Mouse (Mus musculus) granulocyte monocyte progenitor cell, adult 5-6 weeks (primary cell): Measurements from ENCODE around the gene Mcm8. TPM values are rescaled to one million over a fixed set of nuclear protein-coding genes. Genes with fewer than 3 reads are reported as not detected.

Experiments used
- ATAC-seq: replicated peaks from 2 replicates; pipeline ENCODE4 v1.8.0; 2016; ENCODE audit warnings: mild to moderate bottlenecking, moderate TSS enrichment, inconsistent platforms; ENCODE audit not compliant: poor library complexity, severe bottlenecking
- total RNA-seq, 2 experiments: library from RNA; stranded (forward) in 1 of 2; stranded (reverse) in 1 of 2; fragments of 200-712, 200-1000 nt in 1 of 2; fragments of >200 nt in 1 of 2; fragmentation: Nextera tagmentation in 1 of 2; gene quantifications; 2 replicates each; pipeline ENCODE4 v1.2.3; 2014 to 2017

Gene Mcm8
- total RNA-seq (2014; fragmentation: Nextera tagmentation) (13.5 and 14.7 TPM in 2 replicates), total RNA-seq (2017) (17.0 and 19.9 TPM in 2 replicates)

DNA sequence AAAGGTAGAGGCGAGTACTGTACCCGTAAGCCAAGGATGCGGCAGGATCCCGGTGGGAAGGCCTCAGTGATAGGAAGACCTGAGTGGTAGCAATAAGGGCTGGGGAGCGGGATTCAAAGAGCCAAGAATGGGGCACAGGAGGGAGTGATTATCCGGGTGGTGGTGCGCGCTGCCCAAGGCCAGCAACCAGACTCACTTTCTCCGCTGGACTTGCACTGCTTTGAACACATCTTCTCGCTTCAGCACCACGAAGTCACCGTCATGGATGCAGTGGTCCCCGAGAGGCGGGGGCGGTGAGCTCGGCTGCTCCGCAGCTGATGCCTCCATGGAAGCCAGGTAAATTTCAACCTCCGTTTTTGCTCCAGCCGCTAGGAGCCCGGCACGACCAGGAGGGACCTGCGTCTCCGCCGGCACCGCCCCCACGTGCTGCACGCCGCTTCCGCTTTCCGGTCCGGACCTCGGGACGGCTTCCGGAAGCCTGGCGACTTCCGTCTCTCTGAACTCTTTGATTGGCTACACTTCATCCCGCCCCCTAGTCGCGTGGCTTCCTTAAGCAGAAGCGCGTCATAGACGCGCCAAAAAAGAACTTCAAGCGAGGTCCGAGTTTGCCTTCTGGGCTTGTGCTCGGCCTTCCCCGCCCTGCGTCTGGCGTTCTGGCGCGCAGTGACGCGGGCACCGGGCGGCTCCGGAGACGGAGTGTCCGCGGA, at the start of gene Mcm8, which contains the start of gene Trmt6:
Mcm8 (plus strand) TSS at position 534 of the 707 bp plus-strand sequence.
Trmt6 (minus strand) TSS at position 448 of the 707 bp plus-strand sequence.
- peak; percentile 97 for ATAC-seq

DNA sequence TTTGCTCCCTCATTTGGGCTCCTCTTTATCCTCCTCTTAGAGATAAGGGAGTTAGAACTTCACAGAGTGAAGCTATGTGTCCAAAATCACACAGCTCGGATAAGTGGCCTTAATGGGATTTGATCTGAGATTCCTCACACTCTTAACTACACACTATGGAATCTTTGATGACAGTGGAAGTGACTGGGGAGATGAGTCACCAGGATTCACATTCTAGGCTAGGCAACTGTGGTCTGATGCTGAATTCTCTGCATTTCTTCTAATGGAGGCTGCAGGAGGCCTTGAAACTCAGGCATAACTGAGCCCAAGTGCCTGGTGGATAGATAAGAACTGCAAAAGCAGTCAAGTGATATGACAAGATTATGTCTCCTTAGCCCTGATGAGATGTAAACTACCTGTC, 45.1 kb upstream of the Mcm8 start:
- no peak for ATAC-seq

DNA sequence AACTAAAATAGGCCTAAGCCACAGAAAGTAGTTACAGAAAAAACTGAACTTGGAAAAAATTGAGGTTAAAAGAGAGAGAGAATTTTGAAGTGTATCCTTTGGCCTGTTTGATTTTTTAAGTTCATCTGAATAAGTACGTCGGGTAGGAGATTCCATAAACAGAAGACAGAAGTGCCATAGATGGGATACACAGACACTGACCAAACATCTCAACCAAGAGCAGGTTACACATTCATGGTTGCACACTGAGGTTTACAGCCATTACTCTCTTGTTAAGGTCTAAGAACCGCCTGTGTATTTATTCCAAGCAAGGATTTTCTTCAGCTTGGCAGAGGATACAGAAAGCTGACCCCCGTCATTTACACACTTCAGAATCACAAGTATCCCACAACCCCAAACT, 35.0 kb upstream of the Mcm8 start, which contains the start of gene Chgb:
Chgb (plus strand) TSS at position 301 of the 400 bp plus-strand sequence.
- no peak for ATAC-seq

DNA sequence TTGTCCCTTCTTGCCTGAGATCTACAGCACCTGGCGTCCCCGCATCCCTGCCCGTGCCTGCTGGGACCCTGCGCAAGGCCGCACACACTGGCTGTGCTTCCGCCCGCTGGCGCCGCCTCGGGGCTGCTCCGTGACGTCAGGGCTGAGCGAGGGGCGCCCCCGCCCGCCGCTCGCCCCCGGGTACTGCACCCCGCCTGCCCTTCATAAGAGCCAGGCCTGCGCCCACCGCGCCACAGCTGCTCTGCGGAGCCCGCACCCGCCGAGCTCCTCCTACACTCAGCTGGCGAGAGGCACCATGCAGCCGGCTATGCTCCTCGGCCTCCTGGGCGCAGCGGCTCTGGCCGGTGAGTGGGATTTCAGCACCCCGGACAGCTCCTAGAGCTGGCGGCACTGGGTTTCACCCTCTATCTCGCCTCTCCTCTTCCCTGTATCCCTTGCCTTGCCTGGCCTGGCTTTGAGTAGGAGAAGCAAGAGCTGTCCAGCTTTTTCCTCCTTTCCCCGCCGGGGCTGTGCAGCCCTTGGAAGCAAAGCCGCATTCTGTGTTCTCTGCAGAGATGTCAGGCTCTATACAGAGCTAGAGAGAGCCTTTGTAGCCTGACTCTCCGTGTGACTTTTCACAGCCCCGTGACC, 34.4 kb upstream of the Mcm8 start:
- peak; percentile 99 for ATAC-seq

DNA sequence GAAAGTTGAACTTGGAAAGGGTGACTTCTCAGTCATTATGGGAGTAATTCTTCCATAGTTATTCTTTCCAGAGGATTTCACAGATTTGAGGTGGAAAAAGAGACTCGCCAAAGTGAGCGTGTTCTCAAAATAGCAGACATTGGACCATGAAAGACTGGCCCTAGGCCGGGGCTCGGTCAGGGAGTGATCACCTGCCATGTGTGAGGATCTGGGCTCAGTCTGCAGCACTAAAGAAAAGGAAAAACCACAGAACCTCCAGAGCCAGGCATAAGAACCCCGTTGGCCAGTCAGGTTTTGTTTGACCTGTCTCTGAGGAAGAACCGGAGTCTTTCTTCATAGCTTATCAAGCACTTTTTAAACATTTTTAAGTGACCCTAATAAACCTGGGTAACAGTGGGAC, 31.9 kb upstream of the Mcm8 start:
- no peak for ATAC-seq

DNA sequence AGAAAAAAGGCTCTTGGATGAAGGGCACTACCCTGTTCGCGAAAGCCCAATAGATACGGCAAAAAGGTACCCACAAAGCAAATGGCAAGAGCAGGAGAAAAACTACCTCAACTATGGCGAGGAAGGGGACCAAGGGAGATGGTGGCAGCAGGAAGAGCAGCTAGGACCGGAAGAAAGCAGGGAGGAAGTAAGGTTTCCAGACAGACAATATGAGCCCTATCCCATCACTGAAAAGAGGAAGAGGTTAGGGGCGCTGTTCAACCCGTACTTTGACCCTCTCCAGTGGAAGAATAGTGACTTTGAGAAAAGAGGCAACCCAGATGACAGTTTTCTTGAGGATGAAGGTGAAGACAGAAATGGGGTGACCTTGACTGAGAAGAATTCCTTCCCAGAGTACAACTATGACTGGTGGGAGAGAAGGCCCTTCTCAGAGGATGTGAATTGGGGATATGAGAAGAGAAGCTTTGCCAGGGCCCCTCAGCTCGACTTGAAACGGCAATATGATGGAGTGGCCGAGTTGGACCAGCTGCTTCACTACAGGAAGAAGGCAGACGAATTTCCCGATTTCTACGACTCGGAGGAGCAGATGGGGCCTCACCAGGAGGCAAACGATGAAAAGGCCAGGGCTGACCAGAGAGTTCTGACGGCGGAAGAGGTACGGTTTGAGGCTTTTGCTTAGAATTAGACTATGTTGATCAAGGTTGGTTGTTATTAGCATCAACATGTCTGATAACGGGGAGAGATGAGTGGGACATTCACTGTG, 22.3 kb upstream of the Mcm8 start:
- ATAC-seq, result peak; percentile 58

DNA sequence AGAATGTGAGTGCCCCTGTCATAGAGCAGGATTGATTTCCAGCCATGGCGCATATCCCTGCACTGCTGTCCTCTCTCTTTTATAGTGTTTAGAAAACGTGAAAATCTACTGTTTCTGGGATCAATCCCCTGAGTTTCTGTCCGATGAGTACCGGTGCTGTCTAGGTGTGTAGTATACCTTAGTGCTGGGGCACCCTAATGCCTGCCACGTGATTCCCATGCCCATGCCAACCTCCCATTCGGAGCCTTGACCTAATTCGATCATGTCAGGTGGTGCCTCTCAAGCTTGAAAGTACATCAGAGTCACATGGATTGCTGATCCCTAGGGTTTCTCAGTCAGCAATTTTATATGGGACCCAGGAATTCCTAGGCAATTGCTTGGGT, 21.7 kb upstream of the Mcm8 start:
- ATAC-seq, result no peak

DNA sequence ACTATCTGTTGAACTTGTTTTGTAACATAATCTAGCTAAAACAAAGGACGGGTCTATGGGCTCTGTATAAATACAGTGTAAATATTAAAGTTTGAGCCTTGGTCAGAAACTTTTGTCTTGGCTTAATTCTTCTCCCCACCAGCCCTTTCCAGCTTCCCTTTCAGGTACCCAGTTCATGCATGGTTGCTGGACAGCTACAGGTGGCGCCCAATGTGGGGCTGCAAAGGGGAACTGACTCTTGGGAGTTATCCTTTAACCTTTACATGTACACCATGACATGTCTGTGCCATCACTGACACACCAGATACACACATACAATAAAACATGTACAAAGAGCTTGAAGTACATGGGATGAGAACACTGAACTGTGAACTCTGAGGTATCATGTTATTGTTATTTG, 13.0 kb upstream of the Mcm8 start:
- ATAC-seq, result no peak

DNA sequence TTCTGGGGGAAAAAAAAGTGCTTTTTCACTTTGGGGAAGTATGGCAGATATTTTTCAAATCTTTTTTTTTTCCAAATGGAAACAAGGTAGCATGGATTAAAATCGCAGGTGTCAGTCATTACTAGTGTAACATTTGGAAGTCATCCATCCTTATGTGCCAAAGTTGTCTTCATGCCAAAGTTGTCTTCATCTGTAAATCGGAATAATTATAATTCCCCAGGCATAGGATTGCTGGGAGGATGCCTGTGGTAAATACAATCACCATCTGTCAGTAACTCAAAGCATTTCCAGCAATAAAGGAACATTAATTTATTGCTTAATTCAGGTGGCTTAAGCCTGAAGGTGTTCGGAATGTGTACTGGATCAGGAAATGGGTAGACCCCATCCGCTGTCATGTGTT, 25.1 kb downstream of the Mcm8 start:
- no peak for ATAC-seq

DNA sequence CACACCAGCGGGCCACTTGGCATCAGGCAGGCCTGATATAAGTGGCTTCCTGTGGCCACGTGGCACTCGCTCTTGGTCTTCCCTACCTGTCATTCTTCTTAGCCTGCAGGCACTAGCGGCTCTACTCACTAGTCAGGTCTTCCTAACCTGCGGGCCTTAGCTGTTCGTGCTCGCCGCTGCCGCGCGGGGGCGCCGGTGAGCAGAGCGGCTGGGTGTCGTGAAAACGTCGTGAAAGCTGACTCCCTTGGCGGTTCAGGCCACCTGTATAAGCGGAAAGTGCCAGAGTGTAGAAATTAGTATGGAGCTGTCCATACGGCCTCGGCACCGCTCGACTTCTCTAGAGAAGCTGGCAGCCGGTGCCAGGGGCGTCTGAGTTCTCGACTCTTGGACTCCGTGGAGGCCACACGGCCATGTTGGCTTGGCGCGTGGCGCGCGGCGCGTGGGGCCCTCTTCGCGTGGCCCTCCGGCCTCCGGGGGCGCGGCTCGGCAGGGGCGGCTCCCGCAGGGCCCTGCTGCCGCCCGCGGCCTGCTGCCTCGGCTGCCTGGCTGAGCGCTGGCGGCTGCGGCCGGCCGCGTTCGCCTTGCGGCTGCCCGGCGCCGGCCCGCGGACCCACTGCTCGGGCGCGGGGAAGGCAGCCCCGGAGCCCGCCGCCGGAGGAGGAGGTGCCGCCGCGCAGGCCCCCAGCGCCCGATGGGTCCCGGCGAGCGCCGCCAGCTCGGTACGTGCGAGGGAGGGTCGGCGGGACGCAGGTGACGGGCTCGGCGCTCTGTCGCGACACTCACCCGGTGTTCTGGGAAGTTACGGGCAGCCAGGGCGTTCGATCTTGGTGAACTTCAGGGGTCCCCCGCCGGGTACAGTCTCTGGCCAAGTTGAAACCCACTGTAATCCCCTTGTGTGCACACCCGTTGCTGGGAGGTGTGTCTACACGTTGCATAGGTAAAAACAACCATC, 30.7 kb downstream of the Mcm8 start, which contains the start of gene Crls1:
Crls1 (plus strand) TSS at position 260 of the 952 bp plus-strand sequence.
- peak; percentile 96 for ATAC-seq

DNA sequence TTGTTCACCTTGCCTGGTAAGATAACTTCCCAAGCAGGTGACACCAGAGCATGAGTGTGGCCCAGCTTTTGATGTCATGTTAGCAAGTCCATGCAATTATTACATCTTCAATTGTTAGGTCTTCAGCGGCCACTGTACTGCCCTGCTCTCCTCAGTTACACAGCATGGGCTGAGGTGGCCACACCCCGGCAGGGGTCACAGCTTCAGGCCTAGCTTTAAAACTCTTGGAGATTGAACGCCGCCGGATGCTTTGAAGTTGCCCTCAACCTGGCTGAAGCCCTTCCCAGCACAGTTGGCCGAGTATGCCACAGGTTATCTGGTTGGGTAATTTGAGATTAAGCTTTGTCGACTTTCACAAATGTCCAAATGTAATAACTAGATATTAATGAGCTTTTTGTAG, 31.6 kb downstream of the Mcm8 start:
- ATAC-seq, result peak; percentile 13

DNA sequence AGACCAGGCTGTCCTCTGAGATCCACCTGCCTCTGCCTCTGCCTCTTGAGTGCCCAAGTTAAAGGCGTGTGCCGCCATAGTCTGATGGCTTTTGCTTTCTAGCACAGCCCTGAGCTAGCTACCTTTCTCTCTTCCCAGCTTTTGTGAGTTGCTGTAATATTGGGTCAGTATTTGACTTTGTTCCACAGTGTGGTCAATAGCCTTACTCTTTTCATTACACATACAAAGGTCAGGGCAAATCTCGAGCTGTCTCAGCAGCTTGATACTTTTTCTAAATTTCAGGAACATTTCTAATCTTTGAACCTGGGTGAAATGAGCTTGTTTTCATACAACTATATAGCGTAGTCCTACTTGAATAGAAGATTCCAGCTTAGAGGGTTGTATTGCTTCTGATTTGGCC, 32.4 kb downstream of the Mcm8 start:
- no peak for ATAC-seq

DNA sequence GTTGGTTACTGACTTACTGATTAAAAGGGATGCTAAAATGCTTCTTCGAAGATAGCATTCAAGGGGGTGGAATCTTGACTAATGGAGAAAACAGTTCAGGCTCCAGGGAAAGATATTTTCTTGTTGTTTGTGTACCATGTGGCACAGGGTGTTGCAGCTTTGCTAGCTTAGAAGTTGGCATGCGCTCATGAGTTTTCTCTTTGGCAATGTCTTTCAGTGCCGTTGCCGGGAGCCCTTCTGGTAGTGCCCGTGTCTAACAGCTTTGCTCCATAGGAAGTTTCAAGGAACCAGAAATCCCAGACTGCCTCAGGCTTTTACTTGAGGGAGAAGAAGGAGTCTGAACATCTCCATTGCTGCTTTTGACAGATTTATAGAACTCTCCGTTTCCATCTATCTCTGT, 33.2 kb downstream of the Mcm8 start:
- ATAC-seq, result no peak

DNA sequence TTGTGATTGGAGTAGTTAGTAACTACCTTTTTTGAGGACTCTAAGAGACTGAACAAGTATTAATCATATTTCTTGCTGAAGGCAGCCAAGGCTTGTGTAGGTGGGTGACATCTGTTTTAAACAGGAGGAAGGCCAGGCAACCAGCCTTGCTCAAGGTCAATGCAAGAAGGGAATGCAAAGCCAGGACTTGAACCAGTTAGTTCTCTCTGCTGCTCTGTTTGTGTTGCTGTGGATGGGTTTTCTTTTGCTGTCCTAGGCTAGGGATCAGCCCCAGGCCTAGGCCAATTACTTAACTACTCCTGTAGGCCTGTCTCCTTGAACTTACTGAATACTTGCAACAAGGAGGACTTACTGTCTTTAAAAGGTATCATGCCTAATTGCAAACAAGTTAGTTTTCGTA, 37.1 kb downstream of the Mcm8 start:
- no peak for ATAC-seq

DNA sequence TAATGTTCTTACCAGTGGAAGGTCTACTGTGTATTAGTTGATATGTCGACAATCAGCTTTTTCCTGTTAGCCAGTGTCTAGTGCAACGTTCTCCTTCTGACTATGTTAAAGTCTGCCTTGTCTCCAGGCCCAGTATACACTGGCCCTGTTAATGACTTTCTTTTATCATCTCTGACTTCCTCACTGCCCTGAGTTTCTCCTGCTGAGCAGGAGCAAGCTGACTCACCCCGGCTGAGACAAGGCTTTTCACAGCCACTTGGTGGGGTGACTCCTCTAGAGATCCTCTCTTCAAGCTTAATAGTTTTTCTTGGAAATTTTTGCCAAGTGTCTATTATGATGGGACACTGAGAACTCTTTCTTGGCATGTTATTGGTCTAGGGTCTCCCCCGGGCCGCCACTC, 40.4 kb downstream of the Mcm8 start:
- no peak for ATAC-seq

DNA sequence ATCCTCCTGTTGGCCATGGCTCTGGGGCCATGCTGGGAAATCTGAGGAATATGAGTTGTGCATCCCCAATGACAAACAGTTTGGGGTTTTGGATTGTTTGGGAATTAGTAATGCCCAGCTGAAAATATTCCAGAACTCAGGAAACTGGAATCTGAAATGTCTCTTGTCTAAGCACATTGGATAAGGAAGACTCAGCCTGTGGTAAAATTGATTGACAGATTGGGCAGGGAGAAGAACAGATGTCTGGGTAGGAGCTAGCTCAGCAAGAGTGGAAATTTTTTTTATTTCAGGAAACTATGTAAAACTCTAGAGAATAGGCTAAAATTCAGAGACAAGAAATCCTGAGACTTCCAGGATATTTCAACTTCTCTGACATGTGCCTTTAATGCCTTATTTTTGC, 44.5 kb downstream of the Mcm8 start:
- no peak for ATAC-seq

DNA sequence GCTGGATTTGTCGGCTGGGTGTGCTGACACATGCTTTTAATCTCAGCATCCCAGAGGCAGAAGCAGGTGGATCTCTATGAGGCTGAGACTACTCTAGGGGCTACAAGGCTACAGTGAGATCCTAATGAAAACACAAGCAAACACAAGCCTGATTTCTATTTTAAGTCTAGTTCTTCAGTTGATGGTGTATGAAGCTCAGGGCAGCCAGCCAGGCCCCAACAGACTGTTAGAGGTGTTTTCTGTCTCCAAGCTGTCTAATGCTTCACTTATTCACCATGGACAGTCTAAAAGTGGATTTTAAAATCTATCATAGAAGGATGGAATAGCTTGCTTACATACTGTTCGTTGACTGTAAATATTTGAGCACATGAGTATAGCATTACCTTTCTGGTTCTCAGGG, 45.5 kb downstream of the Mcm8 start:
- ATAC-seq, result no peak

DNA sequence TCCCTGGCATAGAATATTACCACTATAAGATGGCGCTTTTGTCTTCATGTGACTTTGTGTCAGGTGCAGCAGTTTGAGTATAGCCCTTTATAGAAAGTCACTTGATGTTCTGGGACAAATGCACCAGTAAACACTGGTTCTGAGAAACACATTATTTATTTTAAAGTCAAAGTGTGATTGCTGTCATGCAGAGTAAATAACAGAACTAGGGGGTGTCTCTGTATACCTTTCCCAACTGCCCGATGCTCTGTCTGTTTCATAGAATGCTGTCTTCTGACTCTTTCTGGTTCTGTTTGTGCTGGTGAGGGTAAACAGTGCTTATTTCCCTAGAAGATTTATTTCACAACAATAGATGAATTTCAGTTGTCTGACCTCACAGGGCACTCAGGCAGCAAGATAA, 47.4 kb downstream of the Mcm8 start:
- no peak for ATAC-seq

DNA sequence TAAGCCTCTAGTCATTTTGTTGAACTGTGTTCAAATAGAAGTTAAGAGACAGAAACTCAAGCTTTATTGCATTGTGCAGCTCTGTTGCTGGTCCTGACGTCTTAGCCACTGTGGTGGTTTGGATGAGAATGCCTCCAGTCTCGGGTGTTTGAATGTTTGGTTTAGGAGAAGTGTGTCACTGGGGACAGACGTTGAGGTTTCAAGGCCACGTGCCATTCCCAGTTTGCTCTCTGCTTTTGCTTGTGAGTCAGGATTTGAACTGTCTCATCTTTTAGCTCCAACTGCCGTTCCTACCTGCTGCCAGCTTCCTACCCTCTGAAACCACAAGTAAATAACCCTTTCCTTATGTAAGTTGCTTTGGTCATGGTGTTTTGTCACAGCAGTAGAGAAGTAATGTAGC, 51.6 kb downstream of the Mcm8 start:
- ATAC-seq, result 0 out of 2 replicates have a peak, but pooled peaks have one; percentile 10

DNA sequence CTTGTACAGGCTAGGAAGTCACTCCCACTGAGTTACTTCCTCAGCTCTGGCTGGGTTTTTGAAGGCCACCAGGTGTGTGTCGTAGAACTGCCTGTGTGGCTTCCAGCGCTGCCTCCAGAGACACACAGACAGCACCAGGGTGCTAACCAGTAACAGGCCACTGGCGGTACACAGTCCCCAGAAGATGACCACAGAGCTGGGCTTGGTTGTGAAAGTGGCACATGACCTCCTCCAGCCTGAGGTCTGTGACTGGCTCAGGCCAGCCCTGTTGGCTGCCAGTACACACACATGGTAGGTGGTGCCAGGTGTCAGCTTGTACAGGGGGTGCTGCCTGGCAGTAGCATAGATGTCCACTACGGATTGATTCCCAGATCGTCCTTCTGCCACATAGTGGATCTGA, 53.7 kb downstream of the Mcm8 start:
- peak; percentile 34 for ATAC-seq
